Mouse (Mus musculus) liver, embryonic 14.5 days (tissue): ENCODE data around the gene Nepro. TPM values are rescaled to one million over a fixed set of nuclear protein-coding genes. Genes with fewer than 3 reads are reported as not detected.
A peak's percentile ranks its signal among the peaks of the same experiment; 100 is the strongest.

Experiments
- ATAC-seq: fragments of 200-750 bp; cut with Nextera tagmentation; 2 replicates; pipeline ENCODE4 v1.8.0; 2017; ENCODE audit warnings: moderate number of reproducible peaks, mild to moderate bottlenecking, moderate library complexity; ENCODE audit not compliant: insufficient read depth
- DNase-seq, 3 experiments: peaks; one replicate each; pipeline ENCODE4 v3.0.0-alpha.2; 2012 to 2013; ENCODE audit warnings: low read depth in 3 of 3, low spot score in 3 of 3
- H3K27ac ChIP-seq: fragments of 300-500 bp; sonication (generic); 2 replicates; pipeline ENCODE4 v1.5.1; 2014; ENCODE audit warnings: moderate library complexity, mild to moderate bottlenecking, control low read depth, inconsistent platforms
- H3K27me3 ChIP-seq: fragments of 300-500 bp; sonication (generic); 2 replicates; pipeline ENCODE4 v1.6.1; 2014; ENCODE audit warnings: mild to moderate bottlenecking, low read length, moderate library complexity; ENCODE audit not compliant: control insufficient read depth, insufficient read depth
- H3K36me3 ChIP-seq: fragments of 300-500 bp; sonication (generic); replicated peaks from 2 replicates; pipeline ENCODE4 v1.6.1; 2014; ENCODE audit warnings: low read depth; ENCODE audit not compliant: control insufficient read depth, insufficient read depth
- H3K4me1 ChIP-seq, 2 experiments: fragments of 200-500 bp in 1 of 2; fragments of 300-500 bp in 1 of 2; sonication (generic) in 1 of 2; replicated peaks; 2 replicates each; pipeline ENCODE4 v1.6.1; 2012 to 2014; ENCODE audit warnings: antibody characterized with exemption in 1 of 2, inconsistent platforms in 1 of 2, low read length in 1 of 2; ENCODE audit not compliant: control insufficient read depth in 2 of 2, insufficient read depth in 2 of 2
- H3K4me2 ChIP-seq: fragments of 300-500 bp; sonication (generic); 2 replicates; pipeline ENCODE4 v1.6.1; 2014; ENCODE audit warnings: low read depth, mild to moderate bottlenecking, control low read depth, moderate library complexity
- H3K4me3 ChIP-seq, 2 experiments: fragments of 200-500 bp in 1 of 2; fragments of 300-500 bp in 1 of 2; sonication (generic) in 1 of 2; 2 replicates each; pipeline ENCODE4 v1.5.1; 2012 to 2014; ENCODE audit warnings: low read depth in 2 of 2, low read length in 2 of 2, mild to moderate bottlenecking in 2 of 2, control low read depth in 1 of 2, inconsistent platforms in 1 of 2, moderate library complexity in 1 of 2; ENCODE audit not compliant: insufficient read depth in 1 of 2
- H3K9ac ChIP-seq: fragments of 300-500 bp; sonication (generic); replicated peaks from 2 replicates; pipeline ENCODE4 v1.6.1; 2014; ENCODE audit warnings: mild to moderate bottlenecking, control low read depth, moderate library complexity
- H3K9me3 ChIP-seq: fragments of 300-500 bp; sonication (generic); 2 replicates; pipeline ENCODE4 v1.6.1; 2016; ENCODE audit warnings: low read length, mixed read lengths; ENCODE audit not compliant: control insufficient read depth
- CTCF ChIP-seq: IDR thresholded peaks from 2 replicates; pipeline ENCODE4 v1.5.1; 2016; ENCODE audit warnings: antibody characterized with exemption, low read depth, control low read depth
- EP300 ChIP-seq: IDR thresholded peaks from 2 replicates; pipeline ENCODE4 v1.6.1; 2016; ENCODE audit warnings: antibody characterized with exemption, low read depth
- WGBS: fragments of 180-500 bp; shearing (Covaris S2); extraction: QIAGEN DNeasy Blood & Tissue Kit; methylation state at CpG from one replicate; pipeline ENCODE4 v1.1.7; 2014; ENCODE audit not compliant: insufficient replicate concordance; 5-methylcytosine and 5-hydroxymethylcytosine counted together
- polyA plus RNA-seq, 2 experiments: library from polyadenylated mRNA; depleted of rRNA in 1 of 2; stranded (reverse) in 1 of 2; unstranded in 1 of 2; fragments of >200 nt; fragmentation: Nextera tagmentation in 1 of 2; extraction: Ambion mirVana in 1 of 2; gene quantifications; 2 replicates each; pipeline versions ENCODE4 v1.2.1 to v1.2.3; 2012 to 2014

Nepro gene
- polyA plus RNA-seq, 2 experiments: 2.4 to 3.9 TPM

DNA sequence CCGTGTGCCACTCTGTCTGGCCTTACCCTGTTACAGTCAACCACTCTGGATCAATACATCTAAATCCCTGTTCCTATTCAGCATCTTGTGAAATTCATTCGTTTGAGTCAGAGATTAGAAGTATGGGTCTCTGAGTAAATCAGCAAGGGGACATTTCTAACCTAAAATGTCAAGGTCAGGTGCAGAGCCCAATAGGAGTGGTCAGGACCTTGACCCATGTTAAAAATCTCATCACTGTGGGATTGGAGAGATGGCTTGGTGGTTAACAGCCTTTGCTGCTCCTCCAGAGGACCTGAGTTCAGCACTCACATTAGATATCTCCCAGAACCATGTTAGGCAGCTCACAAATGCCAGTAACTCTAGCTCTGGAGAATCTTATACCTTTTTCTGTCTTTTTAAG, 33.6 kb upstream of the Nepro start:
- Histone ChIP-seq H3K9ac (no peak overlapping the region), H3K9me3 (no peaks in the 10 kb centered on the region), H3K4me2 (no peak overlapping the region), H3K4me1 (no peaks in the 10 kb centered on the region), H3K4me3 (no peak overlapping the region), H3K27me3 (peaks cover 6% of the 10 kb centered on the region), H3K36me3 (no peaks in the 10 kb centered on the region), H3K27ac (no peak overlapping the region)
- ATAC-seq (no peak), DNase-seq (no peak)
- no peak for TF ChIP-seq CTCF
- no peak for TF ChIP-seq EP300
- WGBS: 35% methylated on average over 2 of the region's 2 CpGs

DNA sequence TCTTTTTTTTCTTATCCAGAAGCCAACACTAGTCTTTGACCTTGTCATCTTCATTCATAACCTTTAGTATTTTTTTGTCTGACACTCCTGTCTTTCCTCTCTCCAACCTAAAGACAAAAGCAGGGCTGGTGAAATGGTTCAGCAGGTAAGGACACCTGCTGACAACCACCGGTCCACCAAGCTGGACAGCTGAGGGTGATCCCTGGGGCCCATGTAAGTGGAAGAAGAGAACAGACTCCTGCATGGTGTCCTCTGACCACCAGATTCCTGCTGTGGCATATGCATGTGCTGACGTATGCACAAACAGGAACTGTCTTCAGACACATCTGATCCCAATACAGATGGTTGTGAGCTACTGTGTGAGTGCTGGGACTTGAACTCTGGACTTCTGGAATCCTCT, 33.0 kb upstream of the Nepro start:
- no peak overlapping the region for H3K27ac ChIP-seq

GRCm38 (mm10) chr16:44691561-44692141, 32.5 kb upstream of the Nepro start:
- DNase-seq (peak in 1 of 3 experiments; percentile 4), ATAC-seq (no peak)
- Histone ChIP-seq H3K36me3 (no peaks in the 10 kb centered on the region), H3K9ac (no peak overlapping the region), H3K27me3 (peaks cover 6% of the 10 kb centered on the region), H3K27ac (no peak overlapping the region), H3K4me2 (no peak overlapping the region), H3K4me1 (no peaks in the 10 kb centered on the region), H3K9me3 (no peaks in the 10 kb centered on the region), H3K4me3 (no peak overlapping the region)
- no peak for TF ChIP-seq CTCF
- no peak for TF ChIP-seq EP300
- 34% methylated on average over 17 of the region's 17 CpGs for WGBS

More for the DNA sequence above, 33.0 kb upstream of the Nepro start:
- ATAC-seq (no peak), DNase-seq (no peak)
- 33% methylated on average over 2 of the region's 2 CpGs for WGBS
- no peak overlapping the region for H3K4me2 ChIP-seq
- peaks cover 6% of the 10 kb centered on the region for H3K27me3 ChIP-seq
- no peak for TF ChIP-seq EP300
- no peak for TF ChIP-seq CTCF
- H3K9ac ChIP-seq: no peak overlapping the region
- no peaks in the 10 kb centered on the region for H3K4me1 ChIP-seq
- no peaks in the 10 kb centered on the region for H3K36me3 ChIP-seq
- no peaks in the 10 kb centered on the region for H3K9me3 ChIP-seq
- no peak overlapping the region for H3K4me3 ChIP-seq

GRCm38 (mm10) chr16:44692541-44692940, 31.6 kb upstream of the Nepro start:
- H3K9ac ChIP-seq: no peak overlapping the region
- H3K4me1 ChIP-seq: no peaks in the 10 kb centered on the region
- H3K36me3 ChIP-seq: no peaks in the 10 kb centered on the region
- no peak overlapping the region for H3K4me2 ChIP-seq
- ATAC-seq (no peak), DNase-seq (no peak)
- H3K4me3 ChIP-seq: no peak overlapping the region
- no peaks in the 10 kb centered on the region for H3K9me3 ChIP-seq
- no peak overlapping the region for H3K27ac ChIP-seq
- 31% methylated on average over 1 of the region's 1 CpGs for WGBS
- TF ChIP-seq CTCF: no peak
- TF ChIP-seq EP300: no peak
- peaks cover 6% of the 10 kb centered on the region for H3K27me3 ChIP-seq

DNA sequence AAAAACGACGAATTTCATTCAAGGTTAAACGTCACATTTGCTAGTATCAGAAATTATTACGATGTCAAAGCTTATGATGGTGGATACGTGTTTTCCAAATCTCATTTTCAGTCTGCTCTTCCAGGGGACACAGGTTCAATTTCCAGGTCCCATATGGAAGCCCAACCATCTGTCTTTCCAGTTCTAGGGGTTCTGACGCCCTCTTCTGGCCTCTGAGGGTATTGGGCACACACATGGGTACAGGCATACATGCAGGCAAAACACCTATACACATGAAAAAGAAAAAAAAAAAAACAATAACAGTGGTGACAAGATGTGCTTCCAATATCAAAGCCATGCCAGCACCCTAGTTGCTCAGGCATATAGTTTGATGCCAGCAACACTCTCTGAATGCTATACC, 30.4 kb upstream of the Nepro start:
- 46% methylated on average over 6 of the region's 6 CpGs for WGBS
- Histone ChIP-seq H3K4me2 (no peak overlapping the region), H3K27me3 (peaks cover 3% of the 10 kb centered on the region; the same call in 1 of the 2 replicates), H3K27ac (no peak overlapping the region), H3K36me3 (no peaks in the 10 kb centered on the region), H3K9ac (no peak overlapping the region), H3K4me1 (no peaks in the 10 kb centered on the region), H3K4me3 (no peak overlapping the region), H3K9me3 (no peaks in the 10 kb centered on the region)
- DNase-seq: no peak
- ATAC-seq: no peak
- TF ChIP-seq EP300 (no peak), CTCF (peak; percentile 16; the same call in 1 of the 2 replicates)
